Mouse (Mus musculus): ENCODE results near the gene Heatr3. TPM values are rescaled to one million over a fixed set of nuclear protein-coding genes. Genes with fewer than 3 reads are reported as not detected.

Gene Heatr3
- polyA plus RNA-seq, 1 experiment from 2014 or later: 52.1 TPM

DNA sequence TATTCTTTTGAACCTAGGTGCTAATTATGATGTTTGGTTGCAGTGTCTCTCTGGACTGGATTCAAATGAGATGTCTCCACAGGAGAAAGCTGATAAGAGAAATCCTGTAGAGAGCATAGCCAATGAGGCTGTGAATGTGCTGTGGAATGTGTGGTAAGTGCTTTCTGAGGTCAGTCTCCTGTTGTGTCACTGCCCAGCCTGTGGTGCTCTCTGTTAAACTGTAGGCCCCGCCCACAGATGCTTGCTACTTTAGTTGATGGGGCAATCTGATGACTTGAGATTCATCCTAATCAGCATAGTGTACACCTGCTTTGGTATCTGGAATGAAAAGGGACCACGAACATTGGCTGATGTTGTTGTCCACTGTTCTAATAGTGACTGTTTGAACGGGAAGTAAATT lies 4.0 kb downstream of the Heatr3 start:
- peaks cover 6% of the 10 kb centered on the region for H3K4me1 ChIP-seq
- WGBS: 92% methylated on average over 3 of the region's 3 CpGs
- H3K36me3 ChIP-seq (replicated peaks): peaks cover 69% of the 10 kb centered on the region

DNA sequence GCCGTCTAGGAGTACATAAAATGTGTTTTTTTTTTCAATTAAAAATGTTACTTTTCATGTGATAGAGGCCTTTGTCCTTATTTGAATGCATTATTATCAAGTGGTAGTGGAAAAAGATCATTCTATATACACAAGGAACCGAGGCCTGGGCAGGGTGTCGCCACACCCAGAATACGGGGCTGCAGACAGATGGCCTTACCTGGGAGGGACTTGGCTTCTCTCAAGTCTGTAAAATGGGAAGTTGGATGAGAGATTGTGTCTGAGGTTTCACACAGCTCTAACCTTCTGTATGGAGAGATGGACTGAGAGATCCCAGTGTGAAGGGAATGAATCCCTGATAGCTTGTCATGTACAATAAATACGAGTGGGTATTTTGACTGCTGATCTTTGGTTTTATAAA lies 6.4 kb downstream of the Heatr3 start:
- no peak overlapping the region for H3K27ac ChIP-seq (replicated peaks)
- no peaks in the 10 kb centered on the region; the same call in 1 of the 2 replicates for H3K4me1 ChIP-seq
- H3K36me3 ChIP-seq (replicated peaks): peaks cover 87% of the 10 kb centered on the region
- H3K9me3 ChIP-seq: no peaks in the 10 kb centered on the region
- H3K4me3 ChIP-seq: no peak overlapping the region
- no peaks in the 10 kb centered on the region for H3K27me3 ChIP-seq (replicated peaks; ENCODE audit: low read depth, poor library complexity, severe bottlenecking)
- DNase-seq (ENCODE audit: low spot score): no peak
- WGBS: 95% methylated on average over 5 of the region's 5 CpGs

More for the DNA sequence above, 4.0 kb downstream of the Heatr3 start:
- Histone ChIP-seq H3K27me3 (replicated peaks; ENCODE audit: low read depth, poor library complexity, severe bottlenecking) (no peaks in the 10 kb centered on the region), H3K9me3 (no peaks in the 10 kb centered on the region), H3K4me3 (no peak overlapping the region), H3K27ac (replicated peaks) (no peak overlapping the region)
- DNase-seq (ENCODE audit: low spot score): no peak

DNA sequence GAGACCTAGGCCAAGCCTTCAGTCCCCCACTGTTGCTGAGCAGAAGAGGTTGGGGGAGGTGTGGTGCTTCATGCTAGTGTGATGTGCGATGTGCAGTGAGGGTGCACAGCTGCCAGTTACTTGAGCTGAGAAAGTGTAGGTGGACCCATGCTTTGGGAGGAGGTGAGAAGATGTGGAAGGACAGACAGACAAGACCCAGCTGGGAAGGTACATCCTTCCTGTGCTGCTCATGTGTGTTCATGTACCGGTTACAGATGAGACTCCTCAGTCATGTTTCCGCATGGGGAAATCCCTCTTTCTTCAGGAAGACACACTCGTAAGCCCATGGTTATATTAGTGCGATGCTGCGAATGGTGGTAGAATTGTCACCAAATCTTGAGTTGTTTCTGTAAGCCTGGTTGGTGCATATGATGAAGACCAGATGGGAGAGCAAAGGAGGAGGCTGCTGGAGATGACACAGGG lies 13.3 kb downstream of the Heatr3 start:
- peaks cover 92% of the 10 kb centered on the region for H3K36me3 ChIP-seq (replicated peaks)
- DNase-seq (ENCODE audit: low spot score): no peak
- WGBS: 95% methylated on average over 6 of the region's 6 CpGs

DNA sequence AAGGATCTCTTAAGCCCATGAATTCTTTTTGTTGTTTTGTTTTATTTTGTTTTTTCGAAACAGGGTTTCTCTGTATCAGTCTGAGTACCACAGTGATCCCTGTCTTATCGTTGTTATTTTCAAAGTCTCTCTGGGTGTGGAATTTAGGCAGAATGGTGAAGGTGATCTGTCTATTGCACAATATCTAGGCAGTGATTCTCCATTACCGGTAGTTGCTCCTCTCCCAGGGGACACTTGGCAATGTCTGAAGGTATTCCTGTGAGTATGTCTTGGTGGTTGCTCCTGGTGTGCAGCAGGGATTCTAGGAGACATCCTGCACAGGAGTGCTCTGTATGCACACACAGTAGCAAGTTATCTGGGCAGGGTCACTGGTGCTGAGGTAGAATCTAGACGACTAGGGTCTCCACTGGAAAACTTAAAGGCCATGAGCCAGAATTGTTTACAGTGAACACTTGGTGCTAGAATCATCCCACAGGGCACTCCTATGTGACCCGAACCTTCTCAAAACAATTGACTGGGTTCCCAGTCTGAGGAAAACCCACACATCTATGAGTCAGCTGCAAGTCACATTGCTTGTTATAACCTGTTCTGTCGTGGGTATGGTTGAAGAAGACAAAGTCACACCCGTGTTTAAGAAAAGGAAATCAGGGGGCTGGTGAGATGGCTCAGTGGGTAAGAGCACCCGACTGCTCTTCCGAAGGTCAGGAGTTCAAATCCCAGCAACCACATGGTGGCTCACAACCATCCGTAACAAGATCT lies 22.8 kb downstream of the Heatr3 start:
- no peaks in the 10 kb centered on the region for H3K4me1 ChIP-seq
- H3K27ac ChIP-seq (replicated peaks): no peak overlapping the region
- no peak overlapping the region for H3K4me3 ChIP-seq
- H3K27me3 ChIP-seq (replicated peaks; ENCODE audit: low read depth, poor library complexity, severe bottlenecking): no peaks in the 10 kb centered on the region
- 90% methylated on average over 10 of the region's 10 CpGs for WGBS
- DNase-seq (ENCODE audit: low spot score): no peak
- H3K9me3 ChIP-seq: no peaks in the 10 kb centered on the region
- H3K36me3 ChIP-seq (replicated peaks): peaks cover 92% of the 10 kb centered on the region

More for the DNA sequence above, 13.3 kb downstream of the Heatr3 start:
- Histone ChIP-seq H3K27ac (replicated peaks) (no peak overlapping the region), H3K9me3 (no peaks in the 10 kb centered on the region), H3K27me3 (replicated peaks; ENCODE audit: low read depth, poor library complexity, severe bottlenecking) (no peaks in the 10 kb centered on the region), H3K4me3 (no peak overlapping the region), H3K4me1 (no peaks in the 10 kb centered on the region)

GRCm38 (mm10) chr8:88161439-88161838 lies 23.8 kb downstream of the Heatr3 start:
- H3K4me3 ChIP-seq: no peak overlapping the region
- WGBS: 77% methylated on average over 5 of the region's 5 CpGs
- no peaks in the 10 kb centered on the region for H3K27me3 ChIP-seq (replicated peaks; ENCODE audit: low read depth, poor library complexity, severe bottlenecking)
- H3K36me3 ChIP-seq (replicated peaks): peaks cover 90% of the 10 kb centered on the region
- H3K9me3 ChIP-seq: no peaks in the 10 kb centered on the region
- H3K27ac ChIP-seq (replicated peaks): no peak overlapping the region
- DNase-seq (ENCODE audit: low spot score): peak; percentile 72
- no peaks in the 10 kb centered on the region for H3K4me1 ChIP-seq

GRCm38 (mm10) chr8:88175264-88175663 lies 37.6 kb downstream of the Heatr3 start:
- Histone ChIP-seq H3K4me3 (no peak overlapping the region), H3K9me3 (no peaks in the 10 kb centered on the region; the same call in 1 of the 2 replicates), H3K27me3 (replicated peaks; ENCODE audit: low read depth, poor library complexity, severe bottlenecking) (no peaks in the 10 kb centered on the region), H3K36me3 (replicated peaks) (peaks cover 41% of the 10 kb centered on the region), H3K27ac (replicated peaks) (no peak overlapping the region), H3K4me1 (no peaks in the 10 kb centered on the region)
- WGBS: 92% methylated on average over 7 of the region's 7 CpGs
- no peak for DNase-seq (ENCODE audit: low spot score)

- no peak for DNase-seq (ENCODE audit: low spot score)
- H3K27me3 ChIP-seq (replicated peaks; ENCODE audit: low read depth, poor library complexity, severe bottlenecking): no peaks in the 10 kb centered on the region
- 90% methylated on average over 8 of the region's 8 CpGs for WGBS
- H3K27ac ChIP-seq (replicated peaks): no peak overlapping the region
- H3K36me3 ChIP-seq (replicated peaks): peaks cover 22% of the 10 kb centered on the region; the same call in 1 of the 2 replicates
- H3K4me1 ChIP-seq: no peaks in the 10 kb centered on the region
- no peak overlapping the region for H3K4me3 ChIP-seq
- H3K9me3 ChIP-seq: no peaks in the 10 kb centered on the region; the same call in 1 of the 2 replicates
Observed at GRCm38 (mm10) chr8:88177291-88177690, 39.6 kb downstream of the Heatr3 start.

- WGBS: 86% methylated on average over 2 of the region's 2 CpGs
- Histone ChIP-seq H3K27me3 (replicated peaks; ENCODE audit: low read depth, poor library complexity, severe bottlenecking) (no peaks in the 10 kb centered on the region), H3K27ac (replicated peaks) (no peak overlapping the region), H3K4me3 (no peak overlapping the region), H3K9me3 (no peaks in the 10 kb centered on the region; the same call in 1 of the 2 replicates), H3K4me1 (no peaks in the 10 kb centered on the region), H3K36me3 (replicated peaks) (no peaks in the 10 kb centered on the region)
- no peak for DNase-seq (ENCODE audit: low spot score)
Observed at GRCm38 (mm10) chr8:88183121-88183520, 45.5 kb downstream of the Heatr3 start.

- Histone ChIP-seq H3K36me3 (replicated peaks) (no peaks in the 10 kb centered on the region), H3K9me3 (no peaks in the 10 kb centered on the region), H3K27me3 (replicated peaks; ENCODE audit: low read depth, poor library complexity, severe bottlenecking) (no peaks in the 10 kb centered on the region), H3K27ac (replicated peaks) (no peak overlapping the region), H3K4me1 (no peaks in the 10 kb centered on the region), H3K4me3 (no peak overlapping the region)
- no peak for DNase-seq (ENCODE audit: low spot score)
- 88% methylated on average over 1 of the region's 1 CpGs for WGBS
Observed at GRCm38 (mm10) chr8:88184914-88185313, 47.3 kb downstream of the Heatr3 start.

- no peaks in the 10 kb centered on the region for H3K36me3 ChIP-seq (replicated peaks)
- no peaks in the 10 kb centered on the region for H3K9me3 ChIP-seq
- H3K4me1 ChIP-seq: no peaks in the 10 kb centered on the region
- H3K27me3 ChIP-seq (replicated peaks; ENCODE audit: low read depth, poor library complexity, severe bottlenecking): no peaks in the 10 kb centered on the region
- no peak for DNase-seq (ENCODE audit: low spot score)
- H3K27ac ChIP-seq (replicated peaks): no peak overlapping the region
- 82% methylated on average over 6 of the region's 6 CpGs for WGBS
- no peak overlapping the region for H3K4me3 ChIP-seq
Observed at GRCm38 (mm10) chr8:88185716-88186115, 48.1 kb downstream of the Heatr3 start.

DNA sequence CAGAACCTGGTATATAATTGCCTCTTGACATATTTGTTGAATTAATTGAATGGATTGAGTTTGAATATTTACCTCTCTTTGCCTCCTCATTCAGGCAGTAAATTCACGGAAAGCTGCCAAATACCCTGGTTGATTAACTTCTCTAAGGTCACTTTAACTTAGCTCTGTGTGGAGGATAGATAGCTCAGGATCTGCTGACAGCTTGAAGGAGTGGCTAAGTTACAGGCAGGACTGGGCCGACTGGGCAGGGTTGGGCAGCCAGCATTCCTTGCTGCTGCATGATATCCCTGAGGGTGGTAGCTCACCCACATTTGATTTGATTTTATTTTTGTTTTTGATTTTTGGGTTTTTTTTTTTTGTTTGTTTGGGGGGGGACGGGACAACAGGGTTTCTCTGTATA lies 59.7 kb downstream of the Heatr3 start:
- Histone ChIP-seq H3K4me1 (peaks cover 30% of the 10 kb centered on the region), H3K36me3 (replicated peaks) (peaks cover 5% of the 10 kb centered on the region; the same call in 1 of the 2 replicates), H3K27ac (replicated peaks) (no peak overlapping the region), H3K4me3 (no peak overlapping the region), H3K9me3 (no peaks in the 10 kb centered on the region), H3K27me3 (replicated peaks; ENCODE audit: low read depth, poor library complexity, severe bottlenecking) (no peaks in the 10 kb centered on the region)
- no peak for DNase-seq (ENCODE audit: low spot score)
- WGBS: 58% methylated on average over 3 of the region's 3 CpGs

GRCm38 (mm10) chr8:88198551-88198944 lies 60.9 kb downstream of the Heatr3 start:
- Histone ChIP-seq H3K9me3 (no peaks in the 10 kb centered on the region), H3K4me1 (peaks cover 36% of the 10 kb centered on the region), H3K27ac (replicated peaks) (peak overlapping the region; percentile 98), H3K27me3 (replicated peaks; ENCODE audit: low read depth, poor library complexity, severe bottlenecking) (no peaks in the 10 kb centered on the region), H3K4me3 (peak overlapping the region; percentile 96), H3K36me3 (replicated peaks) (peaks cover 17% of the 10 kb centered on the region)
- under 1% methylated on average over 10 of the region's 10 CpGs for WGBS
- DNase-seq (ENCODE audit: low spot score): no peak

DNA sequence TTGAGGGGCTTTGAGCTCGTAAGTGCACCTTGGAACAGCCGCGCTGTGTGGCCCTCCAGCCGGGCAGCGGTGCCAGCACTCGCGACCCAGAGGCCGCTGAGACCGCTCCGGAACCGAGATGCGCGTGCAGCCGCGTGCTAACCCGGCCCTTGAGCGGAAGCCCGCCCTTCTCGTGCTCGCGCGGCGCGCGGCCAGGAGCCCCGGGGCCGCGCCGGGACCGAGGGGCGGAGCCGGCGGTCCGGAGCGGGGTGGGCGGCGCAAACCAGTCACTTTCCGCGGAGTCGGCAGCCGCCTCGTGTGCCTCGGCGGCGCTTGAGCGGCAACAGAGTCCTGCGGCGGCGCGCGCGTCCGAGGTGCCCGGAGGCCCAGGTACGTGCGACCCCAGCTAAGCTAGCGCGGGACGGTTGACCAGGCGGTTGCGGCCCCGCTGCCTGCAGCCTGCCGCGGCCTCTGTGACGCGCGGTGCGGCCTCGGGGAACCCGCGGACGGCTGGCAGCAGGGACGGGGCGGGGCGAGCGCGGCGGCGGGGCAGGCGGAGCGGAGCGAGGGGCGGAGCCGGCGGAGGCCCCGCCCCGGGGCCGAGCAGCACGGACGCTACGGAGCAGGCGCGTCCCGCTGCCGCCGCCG lies 61.4 kb downstream of the Heatr3 start, which contains the start of gene Tent4b:
Gene Tent4b (plus strand): TSS at position 269 of the 627 bp plus-strand sequence.
- 2% methylated on average over 97 of the region's 97 CpGs for WGBS
- Histone ChIP-seq H3K4me3 (peak within 1 kb of the TSS; percentile 96), H3K27me3 (replicated peaks; ENCODE audit: low read depth, poor library complexity, severe bottlenecking) (no peaks in the 10 kb centered on the region), H3K9me3 (no peaks in the 10 kb centered on the region), H3K4me1 (peaks cover 42% of the 10 kb centered on the region), H3K36me3 (replicated peaks) (peaks cover 21% of the 10 kb centered on the region), H3K27ac (replicated peaks) (peak within 1 kb of the TSS; percentile 98)
- peak; percentile 95 for DNase-seq (ENCODE audit: low spot score)
